ENCODE assay signal across 15 mouse cellular contexts in the genomic region with DNA sequence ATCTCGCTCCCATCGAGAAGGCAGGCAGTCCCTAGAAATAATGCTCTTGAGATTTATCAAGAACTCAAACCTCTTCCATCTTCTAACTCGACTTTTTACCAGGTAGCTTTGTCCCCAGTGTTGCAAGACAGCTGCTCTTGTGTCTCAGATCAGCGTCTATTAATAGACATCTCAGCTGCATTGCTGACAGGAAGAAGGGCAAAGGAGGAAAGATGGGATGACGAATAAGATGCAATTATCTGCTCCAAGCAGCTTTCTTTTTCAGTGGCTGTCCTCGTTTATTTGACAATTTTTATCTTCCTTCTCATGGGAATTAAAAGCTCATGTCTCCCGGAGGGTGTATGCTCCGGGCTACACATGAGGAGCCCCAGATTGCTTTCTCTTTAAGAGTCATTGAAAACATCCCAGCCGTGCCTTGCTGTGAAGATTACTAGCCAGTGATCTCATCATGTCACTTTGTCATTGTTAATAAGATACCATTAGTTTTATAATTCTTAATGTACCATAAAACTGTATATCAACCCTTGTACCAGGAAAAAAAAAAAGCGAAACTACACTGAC.
A peak's percentile ranks its signal among the peaks of the same experiment; 100 is the strongest.
DNase-seq lines count a peak whose midpoint lies in the region; ATAC-seq lines count a peak whose summit lies in the region.
"Had no signal": no experiment of that assay in that cellular context is flagged by ENCODE, and none has a peak within 500 bp of the region (broad histone marks: within the 10 kb centered on the region; RNA-seq: fewer than 3 reads in every experiment).

No protein-coding gene starts in this region.

- no peak for DNase-seq in heart, adult 11 months
- peak; percentile 30 for DNase-seq in midbrain, embryonic 14.5 days
- no peak for DNase-seq in midbrain, embryonic 10.5 days (ENCODE audit: low spot score)
- no peak for DNase-seq in cerebellum, postnatal 4 days (ENCODE audit: low spot score in 2 of 2)
- no peak for DNase-seq in urinary bladder, postnatal 36 days (ENCODE audit: low spot score in 2 of 2)
- DNase-seq: adrenal gland, postnatal 25 days; cerebellum, adult 11-12 months; gastrocnemius, postnatal 36 days; kidney, postnatal 4 days; liver had no signal

- no peak for ATAC-seq in heart, embryonic 12.5 days (ENCODE audit: insufficient number of reproducible peaks, low FRiP score)
- no peak for ATAC-seq in midbrain, embryonic 14.5 days (ENCODE audit: low FRiP score, low TSS enrichment)
- no peak for ATAC-seq in heart, embryonic 15.5 days (replicated peaks; ENCODE audit: insufficient number of reproducible peaks, insufficient read depth, low FRiP score, low read depth)
- ATAC-seq in neural tube, embryonic 14.5 days (ENCODE audit: low read depth), result no peak; the same call in 1 of the 2 replicates
- ATAC-seq: intestine, postnatal 0 days had no signal

- H3K9ac ChIP-seq in heart, embryonic 12.5 days, result no peak overlapping the region
- no peak overlapping the region for H3K9ac ChIP-seq in midbrain, embryonic 14.5 days (replicated peaks; ENCODE audit: low read length)
- no peak overlapping the region for H3K9ac ChIP-seq in heart, embryonic 15.5 days
- no peak overlapping the region for H3K9ac ChIP-seq in neural tube, embryonic 14.5 days (replicated peaks; ENCODE audit: low read depth, low read length)

- H3K27ac ChIP-seq in heart, embryonic 12.5 days (ENCODE audit: poor library complexity, severe bottlenecking), result no peak overlapping the region
- H3K27ac ChIP-seq in midbrain, embryonic 14.5 days (replicated peaks; ENCODE audit: low read depth, low read length), result no peak overlapping the region
- H3K27ac ChIP-seq in midbrain, embryonic 10.5 days (replicated peaks), result no peak overlapping the region
- H3K27ac ChIP-seq in heart, embryonic 15.5 days, result no peak overlapping the region
- no peak overlapping the region for H3K27ac ChIP-seq in neural tube, embryonic 14.5 days (ENCODE audit: low read depth, low read length)
- H3K27ac ChIP-seq: macrophage had no signal

- H3K36me3 ChIP-seq in heart, embryonic 12.5 days, result no peaks in the 10 kb centered on the region
- H3K36me3 ChIP-seq in midbrain, embryonic 14.5 days (ENCODE audit: control insufficient read depth, insufficient read depth, low read length), result no peaks in the 10 kb centered on the region
- no peaks in the 10 kb centered on the region for H3K36me3 ChIP-seq in midbrain, embryonic 10.5 days
- H3K36me3 ChIP-seq in heart, embryonic 15.5 days, result no peaks in the 10 kb centered on the region
- H3K36me3 ChIP-seq in neural tube, embryonic 14.5 days (ENCODE audit: control insufficient read depth, insufficient read depth, low read length), result no peaks in the 10 kb centered on the region

- 31% methylated on average over 10 of the region's 10 CpGs for WGBS in heart, embryonic 12.5 days
- 44% methylated on average over 10 of the region's 10 CpGs for WGBS in midbrain, embryonic 14.5 days
- WGBS in midbrain, embryonic 10.5 days, result 77% methylated on average over 10 of the region's 10 CpGs
- 23% methylated on average over 10 of the region's 10 CpGs for WGBS in heart, embryonic 15.5 days
- 46% methylated on average over 10 of the region's 10 CpGs for WGBS in neural tube, embryonic 14.5 days

- no peaks in the 10 kb centered on the region for H3K27me3 ChIP-seq in heart, embryonic 12.5 days (replicated peaks)
- H3K27me3 ChIP-seq in midbrain, embryonic 14.5 days (ENCODE audit: control insufficient read depth, insufficient read depth, low read length), result no peaks in the 10 kb centered on the region
- H3K27me3 ChIP-seq in midbrain, embryonic 10.5 days (ENCODE audit: low read depth, poor library complexity, severe bottlenecking), result no peaks in the 10 kb centered on the region
- no peaks in the 10 kb centered on the region for H3K27me3 ChIP-seq in heart, embryonic 15.5 days
- H3K27me3 ChIP-seq in neural tube, embryonic 14.5 days (ENCODE audit: control insufficient read depth, insufficient read depth, low read length), result no peaks in the 10 kb centered on the region

- H3K9me3 ChIP-seq in heart, embryonic 12.5 days (replicated peaks), result no peaks in the 10 kb centered on the region
- H3K9me3 ChIP-seq in midbrain, embryonic 14.5 days (ENCODE audit: control insufficient read depth, low read length), result no peaks in the 10 kb centered on the region
- H3K9me3 ChIP-seq in midbrain, embryonic 10.5 days (replicated peaks), result no peaks in the 10 kb centered on the region
- no peaks in the 10 kb centered on the region for H3K9me3 ChIP-seq in heart, embryonic 15.5 days (replicated peaks)
- no peaks in the 10 kb centered on the region for H3K9me3 ChIP-seq in neural tube, embryonic 14.5 days (ENCODE audit: control insufficient read depth, low read length)

- no peaks in the 10 kb centered on the region for H3K4me1 ChIP-seq in heart, embryonic 12.5 days (replicated peaks)
- H3K4me1 ChIP-seq in midbrain, embryonic 14.5 days (ENCODE audit: control insufficient read depth, insufficient read depth, low read length), result no peaks in the 10 kb centered on the region
- no peaks in the 10 kb centered on the region for H3K4me1 ChIP-seq in midbrain, embryonic 10.5 days
- H3K4me1 ChIP-seq in heart, embryonic 15.5 days (replicated peaks), result peaks cover 6% of the 10 kb centered on the region
- H3K4me1 ChIP-seq in neural tube, embryonic 14.5 days (ENCODE audit: control insufficient read depth, insufficient read depth, low read length), result no peaks in the 10 kb centered on the region

- H3K4me2 ChIP-seq in heart, embryonic 12.5 days, result peak overlapping the region; percentile 52
- no peak overlapping the region for H3K4me2 ChIP-seq in midbrain, embryonic 14.5 days (ENCODE audit: low read length)
- H3K4me2 ChIP-seq in heart, embryonic 15.5 days, result peak overlapping the region; percentile 54
- H3K4me2 ChIP-seq in neural tube, embryonic 14.5 days (ENCODE audit: low read depth, low read length), result peak overlapping the region; percentile 26; the same call in 1 of the 2 replicates

- peak overlapping the region; percentile 29 for H3K4me3 ChIP-seq in heart, embryonic 12.5 days
- no peak overlapping the region for H3K4me3 ChIP-seq in midbrain, embryonic 14.5 days (replicated peaks; ENCODE audit: low read depth, low read length)
- H3K4me3 ChIP-seq in midbrain, embryonic 10.5 days, result no peak overlapping the region
- peak overlapping the region; percentile 36 for H3K4me3 ChIP-seq in heart, embryonic 15.5 days
- H3K4me3 ChIP-seq in neural tube, embryonic 14.5 days (ENCODE audit: low read depth, low read length), result no peak overlapping the region

Comparison
In these comparisons a context has a peak if more than half of its experiments do, and no peak if none do; other contexts are left out.
1. H3K4me3 ChIP-seq: peak in heart, embryonic 12.5 days (single experiment) and heart, embryonic 15.5 days (single experiment); none in midbrain, embryonic 14.5 days (single experiment), midbrain, embryonic 10.5 days (single experiment) and neural tube, embryonic 14.5 days (single experiment).